ENCODE assay signal across 1 mouse cellular context in the genomic region with DNA sequence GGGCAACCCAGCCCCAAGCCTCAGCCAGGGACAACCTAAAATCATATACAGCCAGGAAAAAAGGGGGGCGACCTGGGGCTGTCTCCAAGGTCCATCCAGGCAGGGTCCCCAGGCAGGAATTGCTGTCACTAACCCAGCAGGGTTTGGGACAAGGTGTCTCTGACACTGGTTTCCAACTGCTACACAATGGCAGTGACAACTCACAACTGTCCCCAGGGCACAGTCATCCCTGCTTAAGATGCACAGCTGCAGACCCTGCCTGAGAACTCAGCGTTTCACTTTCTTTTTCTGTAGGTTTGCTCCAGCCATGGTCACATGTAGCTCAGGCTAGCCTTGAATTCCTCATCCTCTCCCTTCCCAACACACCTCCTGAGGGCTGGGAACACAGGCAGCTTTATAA.
TF ChIP-seq lines count a peak whose summit lies in the region.

No protein-coding gene starts in this region.

TF ChIP-seq in CH12.LX, 34 proteins besides CTCF, POLR2A, EP300 and RAD21:
- TF ChIP-seq MAFK (IDR thresholded peaks at IDR 0.05; ENCODE audit: insufficient replicate concordance, low read length) (no peak), CHD2 (IDR thresholded peaks at IDR 0.05; ENCODE audit: low read length) (peak; percentile 44; the same call in 1 of the 2 replicates), NRF1 (IDR thresholded peaks at IDR 0.05; ENCODE audit: low read depth, low read length) (no peak), SMC3 (IDR thresholded peaks at IDR 0.05; ENCODE audit: low read depth, low read length) (no peak), GABPA (IDR thresholded peaks at IDR 0.05; ENCODE audit: insufficient replicate concordance, low read depth, low read length) (no peak), BHLHE40 (IDR thresholded peaks at IDR 0.05; ENCODE audit: low read depth, low read length) (no peak), MXI1 (IDR thresholded peaks at IDR 0.05; ENCODE audit: low read depth, low read length) (no peak), CHD1 (IDR thresholded peaks at IDR 0.05; ENCODE audit: low read depth, low read length) (no peak), SIN3A (IDR thresholded peaks at IDR 0.05; ENCODE audit: low read length) (no peak; the same call in 1 of the 2 replicates), MYC (IDR thresholded peaks at IDR 0.05; ENCODE audit: low read depth, low read length) (no peak), MAZ (IDR thresholded peaks at IDR 0.05; ENCODE audit: low read depth, low read length) (0 out of 2 replicates have a peak, but pooled peaks have one; percentile 31), TBP (conservative IDR thresholded peaks at IDR 0.05; ENCODE audit: low read depth, low read length) (no peak), MAX (IDR thresholded peaks at IDR 0.05; ENCODE audit: low read length) (0 out of 2 replicates have a peak, but pooled peaks have one; percentile 33), RCOR1 (conservative IDR thresholded peaks at IDR 0.05; ENCODE audit: low read depth, low read length) (peak; percentile 51; the same call in 1 of the 2 replicates), NELFE (IDR thresholded peaks at IDR 0.05; ENCODE audit: low read depth, low read length) (no peak; the same call in 1 of the 2 replicates), KAT2A (IDR thresholded peaks at IDR 0.05; ENCODE audit: insufficient replicate concordance, low read length) (0 out of 2 replicates have a peak, but pooled peaks have one; percentile 30), ZMIZ1 (IDR thresholded peaks at IDR 0.05; ENCODE audit: low read depth, low read length) (no peak), POLR2AphosphoS2 (IDR thresholded peaks at IDR 0.05; ENCODE audit: low read depth, low read length) (peak; percentile 16; the same call in 1 of the 2 replicates), ETS1 (conservative IDR thresholded peaks at IDR 0.05; ENCODE audit: low read depth, low read length) (peak; percentile 89), ZC3H11A (IDR thresholded peaks at IDR 0.05; ENCODE audit: low read depth, low read length) (no peak), PAX5 (IDR thresholded peaks at IDR 0.05; ENCODE audit: low read length) (no peak), UBTF (IDR thresholded peaks at IDR 0.05; ENCODE audit: low read depth, low read length) (no peak), JUN (IDR thresholded peaks at IDR 0.05; ENCODE audit: insufficient read depth, low read depth, low read length) (no peak), ZNF384 (IDR thresholded peaks at IDR 0.05; ENCODE audit: low read depth, low read length) (no peak), USF2 (conservative IDR thresholded peaks at IDR 0.05; ENCODE audit: low read depth, low read length) (no peak), USF1 (IDR thresholded peaks at IDR 0.05; ENCODE audit: low read depth, low read length) (no peak), E2F4 (IDR thresholded peaks at IDR 0.05; ENCODE audit: insufficient replicate concordance, low read depth, low read length) (no peak), JUND (conservative IDR thresholded peaks at IDR 0.05; ENCODE audit: low read depth, low read length) (no peak), MEF2A (IDR thresholded peaks at IDR 0.05; ENCODE audit: borderline replicate concordance, low read depth, low read length) (peak; percentile 52; the same call in 1 of the 2 replicates), HCFC1 (IDR thresholded peaks at IDR 0.05; ENCODE audit: low read depth, low read length) (no peak), ELF1 (IDR thresholded peaks at IDR 0.05; ENCODE audit: low read depth, low read length) (0 out of 2 replicates have a peak, but pooled peaks have one; percentile 3), IRF4 (IDR thresholded peaks at IDR 0.05; ENCODE audit: low read depth, low read length) (peak; percentile 67; the same call in 1 of the 2 replicates), ZKSCAN1 (IDR thresholded peaks at IDR 0.05; ENCODE audit: borderline replicate concordance, low read depth, low read length) (no peak), TCF12 (IDR thresholded peaks at IDR 0.05; ENCODE audit: low read depth, low read length) (peak; percentile 64; the same call in 1 of the 2 replicates)
